34 mouse cellular contexts compared by ENCODE assay signal in genomic region chr15:99708176-99708575, GRCm38 (mm10). TPM values are rescaled to one million over a fixed set of nuclear protein-coding genes. Genes with fewer than 3 reads are reported as not detected.
"Had no signal": no experiment of that assay in that cellular context is flagged by ENCODE, and none has a peak within 500 bp of the region (broad histone marks: within the 10 kb centered on the region; RNA-seq: fewer than 3 reads in every experiment).

No protein-coding gene starts in this region.

- H3K4me3 ChIP-seq: heart, adult 2 months; heart, embryonic 13.5 days; heart, embryonic 15.5 days; hindbrain, embryonic 13.5 days; hindbrain, embryonic 15.5 days; kidney, embryonic 15.5 days; limb, embryonic 10.5 days; limb, embryonic 12.5 days; liver, embryonic 13.5 days; liver, embryonic 15.5 days had no signal

- H3K9me3 ChIP-seq: heart, embryonic 13.5 days; heart, embryonic 15.5 days; hindbrain, embryonic 13.5 days; hindbrain, embryonic 15.5 days; kidney, embryonic 15.5 days; limb, embryonic 10.5 days; limb, embryonic 12.5 days; liver, embryonic 13.5 days; liver, embryonic 15.5 days had no signal

- DNase-seq: gastrocnemius, postnatal 14 days; gastrocnemius, postnatal 36 days; heart, adult 11 months; heart, adult 2 months; heart, postnatal 14 days; heart, postnatal 36 days; kidney, adult 11 months; kidney, adult 2 months; kidney, adult 9 months; kidney, postnatal 14 days; kidney, postnatal 36 days; liver; liver, embryonic 13.5 days had no signal

- H3K27me3 ChIP-seq: heart, embryonic 13.5 days; heart, embryonic 15.5 days; hindbrain, embryonic 13.5 days; hindbrain, embryonic 15.5 days; kidney, embryonic 15.5 days; limb, embryonic 12.5 days; liver, embryonic 13.5 days; liver, embryonic 15.5 days had no signal

- H3K9ac ChIP-seq: heart, embryonic 13.5 days; heart, embryonic 15.5 days; hindbrain, embryonic 13.5 days; hindbrain, embryonic 15.5 days; kidney, embryonic 15.5 days; limb, embryonic 12.5 days; liver, embryonic 13.5 days; liver, embryonic 15.5 days had no signal

- H3K27ac ChIP-seq: heart, adult 2 months; heart, embryonic 13.5 days; heart, embryonic 15.5 days; hindbrain, embryonic 13.5 days; hindbrain, embryonic 15.5 days; hindbrain, postnatal 0 days; kidney, embryonic 15.5 days; kidney, postnatal 0 days; limb, embryonic 10.5 days; limb, embryonic 12.5 days; liver, embryonic 13.5 days; liver, embryonic 15.5 days had no signal

RNA-seq across cellular contexts. Expression of gene Gm17349, which starts 2.9 kb away (rescaled TPM):
- total RNA-seq: gastrocnemius, adult 18-20 months; hematopoietic stem cell, adult 5-6 weeks; hindbrain, postnatal 0 days had no signal
- polyA plus RNA-seq: gonadal fat pad, adult 2 months; heart, adult 2 months; heart, embryonic 11.5 days; heart, embryonic 13.5 days; heart, embryonic 15.5 days; heart, postnatal 0 days; hindbrain, embryonic 11.5 days; hindbrain, embryonic 13.5 days; hindbrain, embryonic 15.5 days; hindbrain, postnatal 0 days; intestine, embryonic 14.5 days; intestine, embryonic 16.5 days; kidney, embryonic 15.5 days; kidney, postnatal 0 days; large intestine, adult 2 months; limb, embryonic 10.5 days; limb, embryonic 12.5 days; liver, embryonic 11.5 days; liver, embryonic 13.5 days; liver, embryonic 15.5 days had no signal

RNA-seq across cellular contexts. Expression of gene Asic1, which starts 38.0 kb away (rescaled TPM):
- total RNA-seq: gastrocnemius, adult 8-10 months; hematopoietic stem cell, adult 5-6 weeks had no signal
